Mouse (Mus musculus) midbrain, embryonic 14.5 days (tissue): ENCODE measurements around the gene Kcnj12. TPM values are rescaled to one million over a fixed set of nuclear protein-coding genes. Genes with fewer than 3 reads are reported as not detected.

Experiments
- ATAC-seq: fragments of 200-750 bp; cut with Nextera tagmentation; 2 replicates; pipeline ENCODE4 v1.8.0; 2017; ENCODE audit warnings: moderate number of reproducible peaks, moderate library complexity; ENCODE audit not compliant: low FRiP score, low TSS enrichment
- DNase-seq: peaks from one replicate; pipeline ENCODE4 v3.0.0-alpha.2; 2015
- H3K27ac ChIP-seq: fragments of 300-500 bp; sonication (generic); replicated peaks from 2 replicates; pipeline ENCODE4 v1.5.1; 2014; ENCODE audit warnings: mild to moderate bottlenecking, low read depth, low read length, moderate library complexity
- H3K27me3 ChIP-seq: fragments of 300-500 bp; sonication (generic); 2 replicates; pipeline ENCODE4 v1.6.1; 2014; ENCODE audit warnings: low read length, control low read depth, mixed read lengths; ENCODE audit not compliant: control insufficient read depth, insufficient read depth
- H3K36me3 ChIP-seq: fragments of 300-500 bp; sonication (generic); 2 replicates; pipeline ENCODE4 v1.6.1; 2014; ENCODE audit warnings: low read length, control low read depth; ENCODE audit not compliant: control insufficient read depth, insufficient read depth
- H3K4me1 ChIP-seq: fragments of 300-500 bp; sonication (generic); 2 replicates; pipeline ENCODE4 v1.6.1; 2014; ENCODE audit warnings: mild to moderate bottlenecking, antibody characterized with exemption, low read length, control low read depth; ENCODE audit not compliant: control insufficient read depth, insufficient read depth
- H3K4me2 ChIP-seq: fragments of 300-500 bp; sonication (generic); 2 replicates; pipeline ENCODE4 v1.6.1; 2014; ENCODE audit warnings: mild to moderate bottlenecking, low read length, moderate library complexity
- H3K4me3 ChIP-seq: fragments of 300-500 bp; sonication (generic); replicated peaks from 2 replicates; pipeline ENCODE4 v1.5.1; 2014; ENCODE audit warnings: low read depth, low read length
- H3K9ac ChIP-seq: fragments of 300-500 bp; sonication (generic); replicated peaks from 2 replicates; pipeline ENCODE4 v1.6.1; 2014; ENCODE audit warnings: mild to moderate bottlenecking, low read length, moderate library complexity
- H3K9me3 ChIP-seq: fragments of 300-500 bp; sonication (generic); 2 replicates; pipeline ENCODE4 v1.6.1; 2016; ENCODE audit warnings: low read length, control low read depth, mixed read lengths; ENCODE audit not compliant: control insufficient read depth
- WGBS: fragments of 180-500 bp; shearing (Covaris S2); extraction: QIAGEN DNeasy Blood & Tissue Kit; methylation state at CpG from one replicate; pipeline ENCODE4 v1.1.7; 2014; 5-methylcytosine and 5-hydroxymethylcytosine counted together
- polyA plus RNA-seq: library from polyadenylated mRNA; unstranded; fragments of >200 nt; fragmentation: Nextera tagmentation; extraction: Ambion mirVana; gene quantifications from 2 replicates; pipeline ENCODE4 v1.2.1, GENCODE M21; 2014

Gene Kcnj12
- polyA plus RNA-seq, 1 experiment from 2014 or later: 2.9 TPM

- peak overlapping the region; percentile 53 for H3K9ac ChIP-seq
- H3K9me3 ChIP-seq: no peaks in the 10 kb centered on the region
- ATAC-seq: peak; percentile 41; the same call in 1 of the 2 replicates
- WGBS: 1% methylated on average over 65 of the region's 68 CpGs
- DNase-seq: peak; percentile 70
- peak overlapping the region; percentile 56 for H3K4me3 ChIP-seq
- peak overlapping the region; percentile 72 for H3K4me2 ChIP-seq
- H3K27ac ChIP-seq: 0 out of 2 replicates have a peak overlapping the region, but pooled peaks have one; percentile 3
- H3K4me1 ChIP-seq: peaks cover 9% of the 10 kb centered on the region; the same call in 1 of the 2 replicates
- H3K27me3 ChIP-seq: peaks cover 29% of the 10 kb centered on the region
- H3K36me3 ChIP-seq: no peaks in the 10 kb centered on the region
Observed at GRCm38 (mm10) chr11:61021676-61022549, 451 bp upstream of the Kcnj12 start.

DNA sequence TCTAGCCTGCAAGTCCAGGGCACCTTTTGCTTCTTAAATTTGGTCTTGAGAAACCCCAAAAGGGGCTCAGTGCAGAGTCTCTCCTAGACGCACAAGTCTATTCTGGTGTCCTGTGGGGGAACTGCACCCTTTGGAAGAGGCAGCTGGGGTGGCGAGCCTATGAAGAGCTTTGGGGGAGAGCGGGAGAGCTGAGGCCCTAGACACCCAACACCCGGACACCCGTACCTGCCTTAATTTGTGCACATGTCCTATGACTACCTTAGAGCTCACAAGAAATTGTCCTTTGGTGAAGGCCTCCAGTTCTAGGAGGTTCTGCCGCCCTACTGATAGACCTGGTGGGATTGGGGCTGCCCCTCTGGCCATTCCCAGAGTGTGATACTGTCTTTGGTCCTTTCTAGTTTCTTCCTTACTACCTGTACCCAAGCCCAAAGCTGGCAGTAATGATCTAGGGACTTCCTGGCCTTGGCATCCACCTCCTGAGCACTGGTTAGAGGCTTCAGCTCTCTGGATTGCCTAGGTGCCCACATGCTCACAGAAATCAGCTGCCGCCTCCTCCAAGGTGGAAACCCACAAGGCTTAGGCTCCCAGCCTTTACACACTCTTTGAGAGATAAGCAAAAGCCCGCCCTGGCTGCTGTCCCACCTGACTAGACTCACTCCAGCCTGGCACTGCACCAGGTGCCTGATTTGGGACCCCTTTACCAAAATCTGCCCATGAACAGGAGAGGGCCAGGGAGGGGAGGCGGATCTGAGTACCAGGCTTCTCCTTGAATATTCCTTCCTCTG, 1.2 kb downstream of the Kcnj12 start:
- Histone ChIP-seq H3K27ac (no peak overlapping the region), H3K4me3 (peak overlapping the region; percentile 56), H3K27me3 (peaks cover 29% of the 10 kb centered on the region), H3K9ac (peak overlapping the region; percentile 53; the same call in 1 of the 2 replicates), H3K36me3 (no peaks in the 10 kb centered on the region), H3K4me2 (peak overlapping the region; percentile 72), H3K4me1 (peaks cover 5% of the 10 kb centered on the region; the same call in 1 of the 2 replicates), H3K9me3 (no peaks in the 10 kb centered on the region)
- WGBS: 50% methylated on average over 9 of the region's 9 CpGs
- ATAC-seq (no peak), DNase-seq (no peak)

DNA sequence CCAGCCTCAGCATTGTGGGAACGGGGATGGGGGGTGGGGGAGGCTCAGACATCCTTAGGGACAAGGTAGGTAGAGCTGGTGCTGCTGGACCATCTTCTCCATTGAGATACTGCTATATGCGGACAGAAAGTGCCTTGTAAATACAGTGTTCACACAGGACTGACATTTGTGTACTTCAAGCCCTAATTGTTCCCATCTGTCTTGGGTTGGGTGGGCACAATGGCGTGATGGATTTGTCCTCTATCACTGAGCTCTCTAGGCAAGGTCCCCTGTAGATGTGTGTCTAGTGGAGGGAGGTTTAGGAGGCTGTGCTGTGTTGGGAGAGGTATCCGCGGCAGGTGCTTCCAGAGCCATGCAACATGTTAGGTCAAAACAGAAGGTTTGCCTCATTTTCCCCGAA, 2.0 kb downstream of the Kcnj12 start:
- 79% methylated on average over 6 of the region's 6 CpGs for WGBS
- no peaks in the 10 kb centered on the region for H3K9me3 ChIP-seq
- H3K27me3 ChIP-seq: peaks cover 29% of the 10 kb centered on the region
- H3K4me2 ChIP-seq: 0 out of 2 replicates have a peak overlapping the region, but pooled peaks have one; percentile 9
- peaks cover 5% of the 10 kb centered on the region; the same call in 1 of the 2 replicates for H3K4me1 ChIP-seq
- no peak overlapping the region for H3K27ac ChIP-seq
- H3K4me3 ChIP-seq: no peak overlapping the region
- no peak overlapping the region for H3K9ac ChIP-seq
- DNase-seq (no peak), ATAC-seq (no peak)
- H3K36me3 ChIP-seq: no peaks in the 10 kb centered on the region

GRCm38 (mm10) chr11:61024996-61025395, 2.6 kb downstream of the Kcnj12 start:
- Histone ChIP-seq H3K9me3 (no peaks in the 10 kb centered on the region), H3K27ac (peak overlapping the region; percentile 37; the same call in 1 of the 2 replicates), H3K4me3 (no peak overlapping the region), H3K27me3 (peaks cover 29% of the 10 kb centered on the region), H3K4me1 (peaks cover 5% of the 10 kb centered on the region; the same call in 1 of the 2 replicates), H3K4me2 (no peak overlapping the region), H3K36me3 (no peaks in the 10 kb centered on the region), H3K9ac (no peak overlapping the region)
- ATAC-seq (peak; percentile 46), DNase-seq (peak; percentile 66)
- 40% methylated on average over 6 of the region's 6 CpGs for WGBS

DNA sequence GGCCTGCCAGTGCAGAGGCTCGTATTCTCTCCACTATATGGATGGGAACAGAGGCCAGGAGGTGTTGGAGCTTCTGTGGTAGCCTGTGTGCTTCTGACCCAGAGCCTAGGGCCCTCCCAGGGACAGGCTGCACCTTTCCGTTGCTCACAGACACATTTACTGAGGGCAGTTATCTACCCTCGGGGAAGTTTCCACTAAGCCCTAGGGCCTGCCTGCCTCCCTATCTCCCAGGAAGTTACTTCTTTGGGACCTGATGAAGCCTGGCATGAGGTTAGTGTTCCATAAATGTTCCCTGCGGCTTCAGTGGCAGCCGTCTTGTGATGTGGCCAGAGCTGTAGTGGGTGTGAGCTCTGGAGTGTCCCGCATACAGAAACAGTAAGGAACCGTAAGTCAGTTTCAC, 3.2 kb downstream of the Kcnj12 start:
- Histone ChIP-seq H3K4me2 (no peak overlapping the region), H3K9ac (no peak overlapping the region), H3K27me3 (peaks cover 29% of the 10 kb centered on the region), H3K36me3 (no peaks in the 10 kb centered on the region), H3K9me3 (no peaks in the 10 kb centered on the region), H3K4me1 (peaks cover 5% of the 10 kb centered on the region; the same call in 1 of the 2 replicates), H3K4me3 (no peak overlapping the region), H3K27ac (peak overlapping the region; percentile 37; the same call in 1 of the 2 replicates)
- 74% methylated on average over 7 of the region's 7 CpGs for WGBS
- ATAC-seq (no peak), DNase-seq (no peak)

DNA sequence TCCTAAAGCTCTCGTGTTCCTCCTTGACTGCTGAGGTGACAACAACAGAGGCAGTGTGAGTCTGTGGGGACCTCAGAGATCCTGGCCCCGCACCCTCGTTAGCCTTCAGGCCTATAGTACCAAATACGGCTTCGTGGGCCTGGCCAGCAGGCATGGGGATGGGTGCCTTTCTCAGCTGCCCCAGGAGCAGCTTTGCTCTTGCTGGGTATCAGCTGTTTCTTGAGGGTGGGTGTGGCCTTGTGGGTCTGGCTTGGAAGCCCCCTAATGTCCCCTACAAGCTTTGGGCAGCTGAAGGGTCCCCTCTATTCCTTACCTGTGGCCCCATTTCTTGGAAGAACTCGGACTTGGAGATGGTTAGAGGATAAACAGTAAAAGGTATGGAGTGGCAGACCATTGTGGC, 4.0 kb downstream of the Kcnj12 start:
- WGBS: 79% methylated on average over 6 of the region's 6 CpGs
- Histone ChIP-seq H3K4me1 (peaks cover 5% of the 10 kb centered on the region; the same call in 1 of the 2 replicates), H3K36me3 (no peaks in the 10 kb centered on the region), H3K27me3 (peaks cover 29% of the 10 kb centered on the region), H3K27ac (no peak overlapping the region), H3K9ac (no peak overlapping the region), H3K9me3 (no peaks in the 10 kb centered on the region), H3K4me3 (no peak overlapping the region), H3K4me2 (no peak overlapping the region)
- DNase-seq (no peak), ATAC-seq (no peak)

- no peak overlapping the region for H3K9ac ChIP-seq
- no peak overlapping the region for H3K27ac ChIP-seq
- H3K36me3 ChIP-seq: no peaks in the 10 kb centered on the region
- H3K27me3 ChIP-seq: peaks cover 23% of the 10 kb centered on the region
- H3K4me3 ChIP-seq: no peak overlapping the region
- DNase-seq (no peak), ATAC-seq (no peak)
- peaks cover 5% of the 10 kb centered on the region; the same call in 1 of the 2 replicates for H3K4me1 ChIP-seq
- no peak overlapping the region for H3K4me2 ChIP-seq
- no peaks in the 10 kb centered on the region for H3K9me3 ChIP-seq
- WGBS: 86% methylated on average over 4 of the region's 4 CpGs
Observed at GRCm38 (mm10) chr11:61027160-61027559, 4.8 kb downstream of the Kcnj12 start.

- Histone ChIP-seq H3K27ac (no peak overlapping the region), H3K9ac (no peak overlapping the region), H3K9me3 (no peaks in the 10 kb centered on the region), H3K27me3 (peaks cover 11% of the 10 kb centered on the region), H3K4me1 (0 out of 2 replicates have a peak, but pooled peaks cover under 1% of the 10 kb centered on the region), H3K36me3 (no peaks in the 10 kb centered on the region), H3K4me3 (no peak overlapping the region), H3K4me2 (no peak overlapping the region)
- no peak for DNase-seq
- ATAC-seq: no peak
- 76% methylated on average over 11 of the region's 11 CpGs for WGBS
Observed at GRCm38 (mm10) chr11:61028211-61028950, 6.0 kb downstream of the Kcnj12 start.
